Mouse (Mus musculus) neural tube, embryonic 13.5 days (tissue): ENCODE measurements around the gene Musk. TPM values are rescaled to one million over a fixed set of nuclear protein-coding genes. Genes with fewer than 3 reads are reported as not detected.

Source experiments
- ATAC-seq: fragments of 200-750 bp; cut with Nextera tagmentation; 2 replicates; pipeline ENCODE4 v1.8.0; 2017; ENCODE audit warnings: low read depth, mild to moderate bottlenecking, moderate TSS enrichment, moderate library complexity
- H3K27ac ChIP-seq: fragments of 300-500 bp; sonication (generic); replicated peaks from 2 replicates; pipeline ENCODE4 v1.5.1; 2015; ENCODE audit warnings: moderate library complexity, mild to moderate bottlenecking, inconsistent platforms
- H3K27me3 ChIP-seq: fragments of 300-500 bp; sonication (generic); 2 replicates; pipeline ENCODE4 v1.6.1; 2015; ENCODE audit warnings: mild to moderate bottlenecking, inconsistent platforms
- H3K36me3 ChIP-seq: fragments of 300-500 bp; sonication (generic); 2 replicates; pipeline ENCODE4 v1.6.1; 2015; ENCODE audit warnings: mild to moderate bottlenecking, inconsistent platforms
- H3K4me1 ChIP-seq: fragments of 300-500 bp; sonication (generic); replicated peaks from 2 replicates; pipeline ENCODE4 v1.6.1; 2015; ENCODE audit warnings: inconsistent platforms
- H3K4me2 ChIP-seq: fragments of 300-500 bp; sonication (generic); 2 replicates; pipeline ENCODE4 v1.6.1; 2015; ENCODE audit warnings: inconsistent platforms, mild to moderate bottlenecking, moderate library complexity
- H3K4me3 ChIP-seq: fragments of 300-500 bp; sonication (generic); 2 replicates; pipeline ENCODE4 v1.5.1; 2015; ENCODE audit warnings: mild to moderate bottlenecking, inconsistent platforms
- H3K9ac ChIP-seq: fragments of 300-500 bp; sonication (generic); 2 replicates; pipeline ENCODE4 v1.6.1; 2015; ENCODE audit warnings: moderate library complexity, mild to moderate bottlenecking, inconsistent platforms
- H3K9me3 ChIP-seq: fragments of 300-500 bp; sonication (generic); 2 replicates; pipeline ENCODE4 v1.6.1; 2016; ENCODE audit warnings: inconsistent platforms
- WGBS: fragments of 180-500 bp; shearing (Covaris S2); methylation state at CpG from one replicate; pipeline ENCODE4 v1.1.7; 2015; 5-methylcytosine and 5-hydroxymethylcytosine counted together
- polyA plus RNA-seq: library from polyadenylated mRNA; unstranded; fragments of >200 nt; fragmentation: Nextera tagmentation; extraction: Ambion mirVana; gene quantifications from 2 replicates; pipeline ENCODE4 v1.2.1, GENCODE M21; 2015

Musk gene
- polyA plus RNA-seq, 1 experiment from 2014 or later: 0.57 TPM

GRCm38 (mm10) chr4:58326746-58327145 is 41.0 kb downstream of the Musk start:
- H3K4me3 ChIP-seq: no peak overlapping the region
- H3K4me2 ChIP-seq: no peak overlapping the region
- 38% methylated on average over 3 of the region's 3 CpGs for WGBS
- no peaks in the 10 kb centered on the region for H3K27me3 ChIP-seq
- no peak overlapping the region for H3K27ac ChIP-seq
- no peaks in the 10 kb centered on the region for H3K36me3 ChIP-seq
- no peaks in the 10 kb centered on the region for H3K4me1 ChIP-seq
- no peak overlapping the region for H3K9ac ChIP-seq
- no peaks in the 10 kb centered on the region for H3K9me3 ChIP-seq
- no peak for ATAC-seq

- Histone ChIP-seq H3K27ac (no peak overlapping the region), H3K4me1 (no peaks in the 10 kb centered on the region), H3K9ac (no peak overlapping the region), H3K4me2 (no peak overlapping the region), H3K4me3 (no peak overlapping the region), H3K36me3 (no peaks in the 10 kb centered on the region), H3K27me3 (no peaks in the 10 kb centered on the region), H3K9me3 (no peaks in the 10 kb centered on the region)
- WGBS: 84% methylated on average over 4 of the region's 4 CpGs
- no peak for ATAC-seq
Observed at GRCm38 (mm10) chr4:58328231-58328630, 42.5 kb downstream of the Musk start.

- Histone ChIP-seq H3K9me3 (no peaks in the 10 kb centered on the region), H3K4me2 (no peak overlapping the region), H3K9ac (no peak overlapping the region), H3K4me1 (no peaks in the 10 kb centered on the region), H3K4me3 (no peak overlapping the region), H3K36me3 (no peaks in the 10 kb centered on the region), H3K27me3 (no peaks in the 10 kb centered on the region), H3K27ac (no peak overlapping the region)
- no peak for ATAC-seq
- WGBS: 90% methylated on average over 4 of the region's 4 CpGs
Observed at GRCm38 (mm10) chr4:58330016-58330415, 44.3 kb downstream of the Musk start.

- Histone ChIP-seq H3K27ac (no peak overlapping the region), H3K36me3 (no peaks in the 10 kb centered on the region), H3K9me3 (no peaks in the 10 kb centered on the region), H3K4me2 (no peak overlapping the region), H3K4me1 (no peaks in the 10 kb centered on the region), H3K4me3 (no peak overlapping the region), H3K9ac (no peak overlapping the region), H3K27me3 (no peaks in the 10 kb centered on the region)
- WGBS: 91% methylated on average over 10 of the region's 10 CpGs
- ATAC-seq: no peak
Observed at GRCm38 (mm10) chr4:58330864-58331638, 45.3 kb downstream of the Musk start.

GRCm38 (mm10) chr4:58332394-58332793 is 46.6 kb downstream of the Musk start:
- no peak overlapping the region for H3K4me3 ChIP-seq
- no peaks in the 10 kb centered on the region for H3K9me3 ChIP-seq
- no peak for ATAC-seq
- H3K4me1 ChIP-seq: no peaks in the 10 kb centered on the region
- WGBS: 37% methylated on average over 3 of the region's 3 CpGs
- no peak overlapping the region for H3K27ac ChIP-seq
- H3K9ac ChIP-seq: no peak overlapping the region
- no peak overlapping the region for H3K4me2 ChIP-seq
- H3K36me3 ChIP-seq: no peaks in the 10 kb centered on the region
- no peaks in the 10 kb centered on the region for H3K27me3 ChIP-seq

GRCm38 (mm10) chr4:58336227-58336626 is 50.5 kb downstream of the Musk start:
- H3K4me2 ChIP-seq: no peak overlapping the region
- 85% methylated on average over 2 of the region's 2 CpGs for WGBS

GRCm38 (mm10) chr4:58339226-58339625 is 53.5 kb downstream of the Musk start:
- 47% methylated on average over 3 of the region's 3 CpGs for WGBS

More at GRCm38 (mm10) chr4:58336227-58336626, 50.5 kb downstream of the Musk start:
- Histone ChIP-seq H3K4me3 (no peak overlapping the region), H3K27ac (no peak overlapping the region), H3K4me1 (no peaks in the 10 kb centered on the region), H3K9ac (no peak overlapping the region), H3K27me3 (no peaks in the 10 kb centered on the region), H3K9me3 (no peaks in the 10 kb centered on the region), H3K36me3 (no peaks in the 10 kb centered on the region)
- no peak for ATAC-seq

GRCm38 (mm10) chr4:58350206-58350605 is 64.4 kb downstream of the Musk start:
- H3K9me3 ChIP-seq: no peaks in the 10 kb centered on the region
- H3K4me1 ChIP-seq: no peaks in the 10 kb centered on the region
- no peaks in the 10 kb centered on the region for H3K27me3 ChIP-seq
- H3K27ac ChIP-seq: no peak overlapping the region
- ATAC-seq: no peak
- no peak overlapping the region for H3K4me3 ChIP-seq
- no peak overlapping the region for H3K4me2 ChIP-seq
- no peaks in the 10 kb centered on the region for H3K36me3 ChIP-seq
- 92% methylated on average over 7 of the region's 7 CpGs for WGBS
- H3K9ac ChIP-seq: no peak overlapping the region

More at GRCm38 (mm10) chr4:58339226-58339625, 53.5 kb downstream of the Musk start:
- Histone ChIP-seq H3K4me2 (no peak overlapping the region), H3K27ac (no peak overlapping the region), H3K9ac (no peak overlapping the region), H3K9me3 (no peaks in the 10 kb centered on the region), H3K36me3 (no peaks in the 10 kb centered on the region), H3K4me3 (no peak overlapping the region), H3K4me1 (no peaks in the 10 kb centered on the region), H3K27me3 (no peaks in the 10 kb centered on the region)
- no peak for ATAC-seq

- no peak overlapping the region for H3K9ac ChIP-seq
- H3K9me3 ChIP-seq: no peaks in the 10 kb centered on the region
- H3K27me3 ChIP-seq: no peaks in the 10 kb centered on the region
- H3K27ac ChIP-seq: no peak overlapping the region
- no peak for ATAC-seq
- WGBS: 76% methylated on average over 10 of the region's 10 CpGs
- no peaks in the 10 kb centered on the region for H3K4me1 ChIP-seq
- H3K4me3 ChIP-seq: no peak overlapping the region
- no peak overlapping the region for H3K4me2 ChIP-seq
- H3K36me3 ChIP-seq: no peaks in the 10 kb centered on the region
Observed at GRCm38 (mm10) chr4:58351165-58351564, 65.4 kb downstream of the Musk start.

GRCm38 (mm10) chr4:58351590-58351989 is 65.8 kb downstream of the Musk start:
- no peaks in the 10 kb centered on the region for H3K9me3 ChIP-seq
- no peak overlapping the region for H3K4me2 ChIP-seq
- whole genome bisulfite sequencing: 84% methylated on average over 5 of the region's 5 CpGs
- H3K4me1 ChIP-seq: no peaks in the 10 kb centered on the region
- no peak for ATAC-seq
- H3K4me3 ChIP-seq: no peak overlapping the region
- H3K27me3 ChIP-seq: no peaks in the 10 kb centered on the region
- no peak overlapping the region for H3K27ac ChIP-seq
- H3K9ac ChIP-seq: no peak overlapping the region
- no peaks in the 10 kb centered on the region for H3K36me3 ChIP-seq

- no peak overlapping the region for H3K9ac ChIP-seq
- H3K9me3 ChIP-seq: no peaks in the 10 kb centered on the region
- H3K27me3 ChIP-seq: no peaks in the 10 kb centered on the region
- no peak for ATAC-seq
- H3K4me3 ChIP-seq: no peak overlapping the region
- H3K4me2 ChIP-seq: no peak overlapping the region
- H3K27ac ChIP-seq: no peak overlapping the region
- H3K4me1 ChIP-seq: no peaks in the 10 kb centered on the region
- no peaks in the 10 kb centered on the region for H3K36me3 ChIP-seq
- 89% methylated on average over 4 of the region's 4 CpGs for WGBS
Observed at GRCm38 (mm10) chr4:58358996-58359395, 73.2 kb downstream of the Musk start.

GRCm38 (mm10) chr4:58365321-58365720 is 79.6 kb downstream of the Musk start:
- Histone ChIP-seq H3K27me3 (no peaks in the 10 kb centered on the region), H3K4me2 (no peak overlapping the region), H3K27ac (no peak overlapping the region), H3K36me3 (no peaks in the 10 kb centered on the region), H3K4me1 (no peaks in the 10 kb centered on the region), H3K4me3 (no peak overlapping the region), H3K9ac (no peak overlapping the region), H3K9me3 (no peaks in the 10 kb centered on the region)
- ATAC-seq: no peak
- WGBS: 88% methylated on average over 6 of the region's 6 CpGs

GRCm38 (mm10) chr4:58371106-58371505 is 85.3 kb downstream of the Musk start:
- Histone ChIP-seq H3K4me1 (0 out of 2 replicates have a peak, but pooled peaks cover 5% of the 10 kb centered on the region), H3K27me3 (no peaks in the 10 kb centered on the region), H3K4me2 (no peak overlapping the region), H3K9me3 (no peaks in the 10 kb centered on the region), H3K36me3 (no peaks in the 10 kb centered on the region), H3K4me3 (no peak overlapping the region), H3K27ac (no peak overlapping the region), H3K9ac (no peak overlapping the region)
- 87% methylated on average over 1 of the region's 1 CpGs for WGBS
- no peak for ATAC-seq
